Mouse (Mus musculus) kidney, postnatal 0 days (tissue): ENCODE measurements around the gene Tmem125. TPM values are rescaled to one million over a fixed set of nuclear protein-coding genes. Genes with fewer than 3 reads are reported as not detected.
A peak's percentile ranks its signal among the peaks of the same experiment; 100 is the strongest.

ENCODE experiments used
- ATAC-seq: fragments of 200-750 bp; cut with Nextera tagmentation; replicated peaks from 2 replicates; pipeline ENCODE4 v1.8.0; 2017; ENCODE audit warnings: low read depth, moderate number of reproducible peaks, moderate TSS enrichment, moderate library complexity; ENCODE audit not compliant: low FRiP score
- DNase-seq: peaks from one replicate; pipeline ENCODE4 v3.0.0-alpha.2; 2016; ENCODE audit warnings: low spot score
- H3K27ac ChIP-seq: fragments of 300-500 bp; sonication (generic); 2 replicates; pipeline ENCODE4 v1.5.1; 2014; ENCODE audit warnings: mild to moderate bottlenecking
- H3K27me3 ChIP-seq: fragments of 300-500 bp; sonication (generic); 2 replicates; pipeline ENCODE4 v1.6.1; 2014; ENCODE audit warnings: low read length, mixed read lengths; ENCODE audit not compliant: insufficient read depth
- H3K36me3 ChIP-seq: fragments of 300-500 bp; sonication (generic); 2 replicates; pipeline ENCODE4 v1.6.1; 2014; ENCODE audit warnings: low read length, mixed read lengths; ENCODE audit not compliant: insufficient read depth
- H3K4me1 ChIP-seq: fragments of 300-500 bp; sonication (generic); replicated peaks from 2 replicates; pipeline ENCODE4 v1.6.1; 2014; ENCODE audit warnings: antibody characterized with exemption, low read length, mixed read lengths; ENCODE audit not compliant: insufficient read depth
- H3K4me2 ChIP-seq: fragments of 300-500 bp; sonication (generic); 2 replicates; pipeline ENCODE4 v1.6.1; 2014; ENCODE audit warnings: mild to moderate bottlenecking, low read length, moderate library complexity, mixed read lengths
- H3K4me3 ChIP-seq: fragments of 300-500 bp; sonication (generic); replicated peaks from 2 replicates; pipeline ENCODE4 v1.5.1; 2014; ENCODE audit warnings: low read depth, low read length
- H3K9ac ChIP-seq: fragments of 300-500 bp; sonication (generic); 2 replicates; pipeline ENCODE4 v1.6.1; 2014; ENCODE audit warnings: low read depth, low read length
- H3K9me3 ChIP-seq: fragments of 300-500 bp; sonication (generic); replicated peaks from 2 replicates; pipeline ENCODE4 v1.6.1; 2016; ENCODE audit warnings: low read length, inconsistent platforms, mixed read lengths
- CTCF ChIP-seq: IDR thresholded peaks from 2 replicates; pipeline ENCODE4 v1.5.1; 2016; ENCODE audit warnings: antibody characterized with exemption, low read depth, mild to moderate bottlenecking, moderate library complexity
- WGBS: fragments of 180-500 bp; shearing (Covaris S2); extraction: QIAGEN DNeasy Blood & Tissue Kit; methylation state at CpG from one replicate; pipeline ENCODE4 v1.1.7; 2014; 5-methylcytosine and 5-hydroxymethylcytosine counted together
- polyA plus RNA-seq: library from polyadenylated mRNA; unstranded; fragments of >200 nt; fragmentation: Nextera tagmentation; extraction: Ambion mirVana; gene quantifications from 2 replicates; pipeline ENCODE4 v1.2.1, GENCODE M21; 2015

Tmem125 gene
- polyA plus RNA-seq, 1 experiment from 2014 or later, result 11.3 TPM

- no peak overlapping the region for H3K9ac ChIP-seq
- H3K4me2 ChIP-seq, result no peak overlapping the region
- ATAC-seq, result no peak
- H3K27ac ChIP-seq, result no peak overlapping the region
- H3K9me3 ChIP-seq, result no peaks in the 10 kb centered on the region
- no peak overlapping the region for H3K4me3 ChIP-seq
- TF ChIP-seq CTCF, result peak; percentile 91
- no peaks in the 10 kb centered on the region for H3K4me1 ChIP-seq
- peak; percentile 86 for DNase-seq
- no peaks in the 10 kb centered on the region for H3K36me3 ChIP-seq
- no peaks in the 10 kb centered on the region for H3K27me3 ChIP-seq
- WGBS, result 5% methylated on average over 6 of the region's 6 CpGs
These were observed 32.3 kb upstream of the Tmem125 start for GRCm38 (mm10) chr4:118576097-118576496.

GRCm38 (mm10) chr4:118571441-118571840, 27.6 kb upstream of the Tmem125 start:
- H3K9ac ChIP-seq, result no peak overlapping the region
- no peaks in the 10 kb centered on the region for H3K36me3 ChIP-seq
- no peaks in the 10 kb centered on the region for H3K27me3 ChIP-seq
- no peak for ATAC-seq
- no peak overlapping the region for H3K4me3 ChIP-seq
- no peak overlapping the region for H3K27ac ChIP-seq
- H3K9me3 ChIP-seq, result no peaks in the 10 kb centered on the region
- TF ChIP-seq CTCF, result no peak
- H3K4me1 ChIP-seq, result no peaks in the 10 kb centered on the region
- no peak for DNase-seq
- WGBS, result 75% methylated on average over 15 of the region's 15 CpGs
- H3K4me2 ChIP-seq, result no peak overlapping the region

- no peak for TF ChIP-seq CTCF
- Histone ChIP-seq H3K4me2 (no peak overlapping the region), H3K27ac (no peak overlapping the region), H3K4me1 (no peaks in the 10 kb centered on the region), H3K36me3 (no peaks in the 10 kb centered on the region), H3K27me3 (no peaks in the 10 kb centered on the region), H3K9ac (no peak overlapping the region), H3K9me3 (no peaks in the 10 kb centered on the region), H3K4me3 (no peak overlapping the region)
- no peak for ATAC-seq
- DNase-seq, result no peak
- WGBS, result 78% methylated on average over 23 of the region's 23 CpGs
These were observed 25.5 kb upstream of the Tmem125 start for GRCm38 (mm10) chr4:118569320-118569719.

- no peak overlapping the region for H3K4me2 ChIP-seq
- H3K27me3 ChIP-seq, result no peaks in the 10 kb centered on the region
- H3K9me3 ChIP-seq, result no peaks in the 10 kb centered on the region
- 70% methylated on average over 10 of the region's 10 CpGs for WGBS
- no peaks in the 10 kb centered on the region for H3K4me1 ChIP-seq
- no peak overlapping the region for H3K4me3 ChIP-seq
- ATAC-seq, result no peak
- no peak overlapping the region for H3K27ac ChIP-seq
- TF ChIP-seq CTCF, result no peak
- no peak overlapping the region for H3K9ac ChIP-seq
- no peaks in the 10 kb centered on the region for H3K36me3 ChIP-seq
- DNase-seq, result no peak
These were observed 24.9 kb upstream of the Tmem125 start for GRCm38 (mm10) chr4:118568709-118569108.

- H3K4me1 ChIP-seq, result no peaks in the 10 kb centered on the region
- no peaks in the 10 kb centered on the region for H3K9me3 ChIP-seq
- peak; percentile 81 for DNase-seq
- TF ChIP-seq CTCF, result peak; percentile 100
- no peak overlapping the region for H3K9ac ChIP-seq
- no peak overlapping the region for H3K4me3 ChIP-seq
- no peak overlapping the region for H3K27ac ChIP-seq
- no peaks in the 10 kb centered on the region for H3K27me3 ChIP-seq
- ATAC-seq, result no peak
- H3K36me3 ChIP-seq, result no peaks in the 10 kb centered on the region
- no peak overlapping the region for H3K4me2 ChIP-seq
- 31% methylated on average over 7 of the region's 7 CpGs for WGBS
These were observed 22.4 kb upstream of the Tmem125 start for GRCm38 (mm10) chr4:118566161-118566676.

- no peaks in the 10 kb centered on the region for H3K4me1 ChIP-seq
- DNase-seq (no peak), ATAC-seq (no peak)
- H3K36me3 ChIP-seq, result no peaks in the 10 kb centered on the region
- no peaks in the 10 kb centered on the region for H3K27me3 ChIP-seq
- no peak overlapping the region for H3K4me2 ChIP-seq
- 86% methylated on average over 3 of the region's 3 CpGs for WGBS
- no peaks in the 10 kb centered on the region for H3K9me3 ChIP-seq
- TF ChIP-seq CTCF, result no peak
- no peak overlapping the region for H3K27ac ChIP-seq
- no peak overlapping the region for H3K9ac ChIP-seq
- H3K4me3 ChIP-seq, result no peak overlapping the region
These were observed 21.1 kb upstream of the Tmem125 start for GRCm38 (mm10) chr4:118564926-118565279.
